Mouse (Mus musculus) thymus, adult 2 months (tissue): ENCODE results near the gene Peli1.

Source experiments
- CTCF ChIP-seq: fragments of 200-500 bp; IDR thresholded peaks from 2 replicates; pipeline ENCODE4 v1.5.1; 2012; ENCODE audit warnings: mild to moderate bottlenecking, control low read depth, low read length, moderate library complexity, borderline replicate concordance; ENCODE audit not compliant: control insufficient read depth, poor library complexity, insufficient read depth; ENCODE audit errors: extremely low read depth
- POLR2A ChIP-seq: fragments of 200-500 bp; IDR thresholded peaks from 2 replicates; pipeline ENCODE4 v1.6.1; 2012; ENCODE audit warnings: mild to moderate bottlenecking, low read length, control low read depth, moderate library complexity; ENCODE audit not compliant: control insufficient read depth, poor library complexity, insufficient read depth; ENCODE audit errors: extremely low read depth

- TF ChIP-seq CTCF (no peak), POLR2A (no peak)
These were observed 30.6 kb upstream of the Peli1 start for GRCm38 (mm10) chr11:21060386-21061074.
